Mouse (Mus musculus): Measurements from ENCODE around the gene Arhgap28. TPM values are rescaled to one million over a fixed set of nuclear protein-coding genes. Genes with fewer than 3 reads are reported as not detected.

Arhgap28 gene
- total RNA-seq, 2 experiments from 2014 or later, result 12.6 to 13.1 TPM

GRCm38 (mm10) chr17:67993371-67994045, 10.4 kb downstream of the Arhgap28 start:
- no peak for DNase-seq

DNA sequence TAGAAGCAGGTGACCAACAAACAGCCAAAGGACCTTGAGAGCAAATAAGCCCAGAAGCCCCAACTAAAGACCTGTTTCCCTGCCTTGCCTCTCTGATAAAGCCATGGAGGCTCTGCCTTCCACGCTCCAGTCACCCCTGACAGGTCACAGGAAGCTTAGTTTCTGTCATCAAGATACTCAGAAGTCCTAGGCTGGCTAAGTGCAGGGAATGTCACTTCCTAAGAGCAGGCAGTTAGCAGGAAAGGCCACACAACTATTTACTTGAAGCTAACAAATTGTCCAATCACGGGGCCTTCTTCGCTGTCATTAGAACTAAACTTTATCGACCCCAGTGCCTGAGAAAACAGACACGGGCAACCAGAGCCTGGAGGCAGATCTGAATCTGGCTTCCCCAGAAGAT, 14.2 kb downstream of the Arhgap28 start:
- DNase-seq, result peak; percentile 12

DNA sequence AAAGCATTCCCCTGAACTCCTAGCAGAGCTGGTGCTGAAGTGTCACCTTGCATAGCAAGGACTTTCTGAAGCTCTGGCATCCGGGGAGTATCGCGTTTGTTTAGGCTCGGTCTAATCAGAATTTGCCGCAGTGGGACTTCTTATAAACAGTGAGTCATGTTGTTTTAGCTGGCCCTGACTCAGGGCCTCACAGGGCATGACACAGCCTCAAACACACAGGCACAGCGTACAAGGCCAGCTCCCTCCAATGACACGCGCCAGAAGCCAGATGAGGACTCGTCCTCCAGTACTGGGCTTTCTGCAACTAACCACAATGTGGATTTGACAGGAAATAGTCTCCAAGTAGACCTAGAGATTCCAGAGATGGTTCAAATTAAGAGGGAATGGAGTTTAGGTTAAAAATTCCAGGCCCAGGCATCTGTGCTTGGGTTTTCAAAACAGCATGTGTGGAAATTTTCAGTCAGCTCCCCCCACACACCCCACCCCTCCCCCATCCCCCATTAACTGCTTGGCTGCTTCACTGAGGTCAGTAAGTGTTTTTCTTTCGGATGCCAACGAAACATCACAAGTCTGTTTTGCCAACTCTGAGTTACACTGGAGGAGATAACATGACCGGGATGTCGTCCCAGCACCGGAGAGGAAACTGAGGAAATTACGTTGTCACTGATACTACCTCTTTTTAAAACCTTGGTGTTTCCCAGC, 14.8 kb downstream of the Arhgap28 start:
- peak; percentile 74 for DNase-seq

GRCm38 (mm10) chr17:67985532-67985931, 18.4 kb downstream of the Arhgap28 start:
- no peak for DNase-seq

DNA sequence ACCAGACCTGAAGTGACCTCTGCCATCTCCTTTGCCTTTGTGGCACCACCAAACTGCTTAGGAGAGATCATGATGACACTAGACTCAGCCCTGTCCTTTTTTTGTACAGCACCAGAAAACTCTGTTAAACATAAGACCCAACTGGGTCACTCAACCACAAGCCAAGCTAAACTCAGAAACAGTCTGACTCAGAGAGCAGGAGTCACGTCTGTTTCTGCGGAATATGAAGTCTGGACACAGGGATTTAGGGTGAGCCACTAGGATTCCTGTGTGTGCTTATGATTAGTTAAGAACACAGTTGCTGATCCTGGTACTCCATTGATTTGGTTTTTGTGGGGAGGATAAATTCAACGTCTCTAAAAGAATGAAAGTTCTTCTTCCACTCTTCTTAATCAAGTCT, 23.3 kb downstream of the Arhgap28 start:
- no peak for DNase-seq

- no peak for DNase-seq
These were observed 24.7 kb downstream of the Arhgap28 start for GRCm38 (mm10) chr17:67979248-67979647.

DNA sequence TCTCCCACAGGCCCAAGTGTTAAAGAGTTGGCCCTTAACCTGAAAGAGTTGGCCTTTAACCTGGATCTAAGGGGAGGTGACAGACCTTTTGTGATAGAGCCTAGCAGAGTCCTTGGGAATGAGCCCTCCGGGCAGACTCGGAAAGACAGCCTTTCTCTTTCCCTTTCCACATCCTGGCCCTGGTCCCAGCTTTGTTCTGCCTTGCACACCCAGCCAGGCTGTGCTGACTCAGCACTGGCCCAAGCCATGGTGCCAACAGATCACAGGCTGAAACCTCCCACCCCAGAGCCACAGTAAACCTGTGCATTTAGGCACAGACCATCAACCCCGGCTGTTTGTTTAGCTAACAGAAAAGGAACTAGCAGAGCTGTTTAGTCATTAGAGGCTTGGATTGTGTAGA, 25.1 kb downstream of the Arhgap28 start:
- DNase-seq, result peak; percentile 91

GRCm38 (mm10) chr17:67976465-67976864, 27.5 kb downstream of the Arhgap28 start:
- no peak for DNase-seq

DNA sequence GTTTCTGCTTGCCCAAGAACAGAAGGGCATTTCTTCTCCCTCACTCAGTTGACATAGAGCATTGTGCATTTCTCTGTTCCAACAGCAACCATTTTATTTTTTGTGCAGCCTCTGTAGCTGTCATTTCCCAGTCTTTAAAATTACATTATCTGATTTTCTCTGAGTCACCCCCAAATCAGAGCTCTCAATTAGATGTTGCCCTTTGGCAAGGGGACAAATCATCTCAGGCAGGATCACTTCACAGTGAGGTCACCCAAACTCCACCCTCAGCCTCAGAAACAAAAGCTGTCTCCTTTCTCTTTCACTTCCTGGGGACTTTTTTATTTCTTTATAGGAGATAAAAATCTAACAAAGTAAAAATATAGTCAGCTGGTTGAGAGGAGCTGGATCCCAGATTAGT, 27.9 kb downstream of the Arhgap28 start:
- peak; percentile 45 for DNase-seq

- DNase-seq, result no peak
These were observed 29.2 kb downstream of the Arhgap28 start for GRCm38 (mm10) chr17:67974679-67975078.

GRCm38 (mm10) chr17:67966853-67967540, 36.9 kb downstream of the Arhgap28 start:
- no peak for DNase-seq

DNA sequence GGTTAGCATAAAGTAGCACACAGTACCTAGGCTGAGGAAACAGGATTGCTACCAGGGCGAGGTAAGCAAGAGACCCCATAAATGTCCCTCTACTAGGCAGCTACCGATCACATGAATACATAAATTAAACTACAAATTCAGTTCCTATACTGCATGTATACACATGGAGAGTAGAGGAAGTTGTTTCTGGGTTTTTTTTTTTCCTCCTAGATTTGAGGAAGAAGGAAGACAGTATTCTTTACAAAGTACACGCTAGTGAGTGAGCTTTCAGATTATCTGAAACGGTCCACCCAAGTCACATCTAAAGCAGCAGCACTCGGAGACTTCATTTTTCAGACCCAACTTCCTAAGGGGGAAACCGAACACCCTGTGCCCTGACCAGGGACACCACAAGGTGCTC, 41.1 kb downstream of the Arhgap28 start:
- DNase-seq, result no peak

GRCm38 (mm10) chr17:67962020-67962419, 41.9 kb downstream of the Arhgap28 start:
- peak; percentile 58 for DNase-seq

DNA sequence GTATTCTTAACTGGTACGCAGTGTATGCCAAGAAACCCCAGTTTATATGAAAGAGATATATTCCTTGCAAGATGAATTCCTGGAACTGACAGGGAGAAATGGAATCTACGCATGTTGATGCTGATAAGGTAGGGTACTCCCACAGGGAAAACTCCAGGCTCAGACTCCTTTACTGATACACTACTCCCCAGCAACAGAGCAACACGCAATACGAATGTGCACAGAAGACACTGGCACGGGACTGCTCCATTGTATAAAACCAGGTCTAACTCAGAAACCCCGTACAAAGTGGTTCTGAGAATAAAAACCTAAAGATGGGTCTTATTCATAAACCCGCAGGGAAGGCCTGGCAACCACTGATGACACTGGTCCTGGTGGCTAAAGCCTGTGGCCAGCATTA, 45.0 kb downstream of the Arhgap28 start:
- DNase-seq, result no peak

DNA sequence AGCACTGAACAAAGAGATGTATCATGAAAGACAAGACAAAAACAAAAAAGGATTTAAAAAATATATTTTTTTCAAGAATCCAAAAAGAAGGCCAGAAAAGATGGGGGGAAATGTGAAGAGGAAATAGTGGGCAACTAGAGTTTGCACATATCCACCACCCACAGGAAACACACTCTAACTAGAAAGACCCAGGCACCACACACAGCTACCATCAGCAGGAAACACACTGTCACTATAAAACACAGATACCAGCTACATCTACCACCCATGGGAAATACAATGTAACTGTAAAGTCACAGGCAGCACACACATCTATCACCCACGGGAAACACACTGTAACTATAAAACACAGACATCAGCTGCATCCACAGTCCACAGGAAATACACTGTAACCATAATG, 46.3 kb downstream of the Arhgap28 start:
- DNase-seq, result no peak

DNA sequence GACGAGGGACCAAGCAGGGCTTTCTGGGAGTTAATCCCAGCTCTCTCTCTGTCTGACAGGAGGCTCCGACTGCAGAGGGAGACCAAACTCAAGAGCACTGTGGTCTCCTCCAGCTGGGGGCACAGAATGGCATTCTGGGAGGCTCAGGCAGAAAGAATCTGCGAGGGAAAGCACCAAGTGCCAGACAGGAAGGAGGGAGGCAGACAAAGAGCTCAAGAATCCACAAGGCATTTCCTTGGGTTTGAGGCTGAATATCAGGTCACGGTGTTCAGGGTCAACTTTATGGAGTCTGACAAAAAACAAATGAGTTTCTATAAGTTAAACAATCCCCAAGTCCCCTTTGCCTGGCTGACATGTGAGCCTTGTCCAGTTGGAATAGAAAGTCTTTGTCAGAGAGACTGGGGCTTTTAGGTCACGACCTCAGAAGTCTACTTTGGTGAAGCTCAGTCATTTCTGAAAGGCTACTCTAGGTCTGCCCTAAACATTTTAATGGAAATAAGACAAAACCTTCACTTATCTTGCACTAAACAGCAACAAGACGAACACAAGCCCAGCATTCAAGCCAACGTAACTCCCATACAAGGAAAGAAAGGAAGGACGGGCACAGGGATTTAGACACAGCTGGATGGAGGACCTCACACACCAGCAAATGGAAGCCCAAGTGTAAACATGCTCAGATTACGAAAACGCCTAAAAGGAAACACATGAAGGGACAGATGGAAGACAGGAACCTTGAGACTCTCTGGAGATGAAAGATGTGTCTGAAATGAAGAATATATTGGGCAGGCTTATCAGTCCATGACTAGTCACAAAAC, 47.8 kb downstream of the Arhgap28 start:
- DNase-seq, result no peak

DNA sequence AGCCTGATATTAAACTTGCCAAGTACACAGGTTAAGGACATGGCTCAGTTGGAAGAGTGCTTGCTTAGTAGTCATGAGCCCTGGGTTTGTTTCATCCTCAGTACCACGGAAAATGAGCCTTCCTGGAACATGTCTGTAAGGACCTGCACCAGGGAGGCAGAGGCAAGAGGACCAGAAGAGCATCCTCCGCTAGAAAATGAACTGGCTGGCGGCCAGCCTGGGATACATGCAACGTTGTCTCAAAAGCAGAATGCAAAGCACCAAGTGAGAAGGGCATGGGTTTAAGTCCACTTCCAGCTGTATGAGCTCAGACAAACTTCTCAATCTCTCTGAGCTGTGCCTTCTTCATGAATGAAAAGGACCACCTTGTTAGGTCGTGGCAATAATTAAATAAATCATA, 49.0 kb downstream of the Arhgap28 start:
- DNase-seq, result no peak

- peak; percentile 14 for DNase-seq
These were observed 53.3 kb downstream of the Arhgap28 start for GRCm38 (mm10) chr17:67950523-67951213.

GRCm38 (mm10) chr17:67948601-67949000, 55.3 kb downstream of the Arhgap28 start:
- no peak for DNase-seq

DNA sequence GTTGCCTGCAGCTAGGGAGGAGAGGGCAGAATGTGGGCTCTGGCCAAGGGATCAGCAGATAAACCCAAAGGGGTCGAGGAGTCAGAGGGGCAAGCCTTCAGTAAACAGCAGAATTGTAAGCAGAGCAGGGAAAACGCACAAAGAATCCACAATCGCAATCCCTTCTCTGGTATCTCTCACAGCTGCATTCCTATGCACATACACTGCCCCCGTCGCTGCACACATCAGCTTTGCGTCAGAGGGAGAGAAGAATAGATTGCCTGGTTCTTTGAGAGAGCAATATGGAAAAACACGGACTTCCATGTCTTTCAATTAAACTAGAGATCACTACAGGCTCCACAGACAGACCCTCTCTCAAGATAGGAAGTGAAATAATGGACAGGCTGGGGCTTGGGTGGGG, 58.5 kb downstream of the Arhgap28 start:
- DNase-seq, result no peak

DNA sequence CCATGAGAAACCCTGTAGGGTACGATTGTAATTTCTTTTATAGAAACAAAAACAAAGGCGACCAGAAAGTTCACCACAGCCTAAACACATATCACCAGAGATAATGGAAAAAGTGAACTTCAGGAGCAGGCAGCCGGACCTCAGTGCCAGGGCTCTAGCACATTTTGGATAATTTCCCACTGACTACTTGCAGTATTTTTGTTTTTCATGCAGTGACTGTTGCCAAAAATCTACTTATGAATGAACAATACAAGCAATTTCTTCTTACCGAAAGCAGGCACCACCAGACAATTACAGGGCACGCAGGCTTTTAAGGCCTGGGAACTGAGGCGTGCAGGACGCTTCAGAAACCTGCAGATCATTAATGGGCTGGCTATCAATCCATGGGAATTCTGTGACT, 59.7 kb downstream of the Arhgap28 start:
- DNase-seq, result no peak

- peak; percentile 35 for DNase-seq
These were observed 62.9 kb downstream of the Arhgap28 start for GRCm38 (mm10) chr17:67941026-67941425.

Data from adrenal gland, postnatal 10 days (tissue).